Mouse (Mus musculus): ENCODE data around the gene Rab44.
A peak's percentile ranks its signal among the peaks of the same experiment; 100 is the strongest.
"Not testable (repeated sequence)": the region's sequence is repeated elsewhere in the genome, so short reads cannot be mapped to it uniquely, and the experiment has no call there.

Rab44 gene

DNA sequence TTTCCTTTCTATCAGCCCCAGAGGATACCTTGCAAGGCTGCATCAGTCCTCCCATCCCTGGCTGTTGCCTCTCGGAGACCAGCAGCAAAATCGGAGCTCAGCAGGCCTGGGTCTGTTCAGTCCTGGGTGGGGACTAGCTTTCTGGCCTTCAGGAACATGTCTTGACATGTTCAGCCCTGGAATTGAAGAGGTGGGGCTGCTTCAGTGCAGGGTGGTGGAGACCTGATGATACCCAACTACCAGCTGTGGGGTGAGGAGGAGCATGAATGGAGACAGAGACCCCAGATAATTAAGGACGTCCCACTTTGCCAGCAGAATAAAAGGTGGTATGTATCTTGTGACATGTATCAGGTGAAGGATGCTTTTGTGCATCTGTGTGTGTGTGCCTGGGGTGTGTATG, 23.2 kb upstream of the Rab44 start, which contains the start of gene Cdkn1a:
Gene Cdkn1a, plus strand, starts transcription at position 201 of the 400 bp plus-strand sequence.
- no peak for ATAC-seq (ENCODE audit: low TSS enrichment)

DNA sequence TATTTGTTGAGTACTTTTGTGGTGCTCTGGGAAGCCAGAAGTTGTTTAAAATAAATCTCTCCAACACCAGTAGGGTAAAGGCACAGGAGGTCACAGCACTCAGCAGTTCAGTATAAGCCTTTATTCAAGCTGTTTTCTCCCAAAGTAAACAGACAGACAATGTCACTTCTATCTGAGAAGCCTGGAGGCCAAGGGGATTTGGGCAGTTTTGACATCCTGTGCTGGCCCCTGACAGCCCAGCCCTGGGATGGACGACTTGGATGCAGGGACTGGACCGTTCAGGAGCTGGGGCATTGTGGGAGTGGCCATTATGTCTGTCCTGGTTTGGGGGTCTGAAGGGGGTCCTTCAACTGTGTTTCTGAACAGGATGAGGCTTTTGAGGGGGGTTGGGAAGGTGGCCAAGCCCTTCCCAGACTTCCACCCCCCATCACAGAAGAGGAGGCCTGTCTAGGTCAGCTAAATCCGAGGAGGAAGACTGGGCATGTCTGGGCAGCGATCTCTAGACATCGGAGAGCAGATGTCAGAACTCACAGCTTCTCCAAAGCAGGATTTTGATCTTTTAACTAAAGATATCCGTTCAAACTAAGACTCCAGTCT, 22.5 kb upstream of the Rab44 start:
- no peak for ATAC-seq (ENCODE audit: low TSS enrichment)

DNA sequence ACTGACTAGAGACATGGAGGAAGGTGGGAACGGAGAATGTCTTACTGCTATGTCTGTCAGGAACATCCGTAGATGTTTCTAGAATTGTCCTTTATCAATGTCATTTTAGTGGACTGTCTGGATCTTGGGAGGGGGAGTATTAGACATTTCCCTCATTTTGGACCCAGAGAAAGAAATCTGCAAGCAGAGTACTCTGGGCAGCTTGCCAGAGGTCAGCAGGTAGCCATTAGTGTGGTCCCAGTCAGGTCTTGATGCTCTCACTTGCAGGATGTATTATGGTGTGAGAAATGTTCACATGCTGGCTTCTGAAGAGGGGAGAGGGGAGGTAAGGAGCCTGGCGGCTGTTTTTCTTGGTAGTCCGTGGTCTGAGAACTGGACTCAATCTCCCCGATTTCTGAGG, 21.4 kb upstream of the Rab44 start:
- no peak for ATAC-seq (ENCODE audit: low TSS enrichment)

DNA sequence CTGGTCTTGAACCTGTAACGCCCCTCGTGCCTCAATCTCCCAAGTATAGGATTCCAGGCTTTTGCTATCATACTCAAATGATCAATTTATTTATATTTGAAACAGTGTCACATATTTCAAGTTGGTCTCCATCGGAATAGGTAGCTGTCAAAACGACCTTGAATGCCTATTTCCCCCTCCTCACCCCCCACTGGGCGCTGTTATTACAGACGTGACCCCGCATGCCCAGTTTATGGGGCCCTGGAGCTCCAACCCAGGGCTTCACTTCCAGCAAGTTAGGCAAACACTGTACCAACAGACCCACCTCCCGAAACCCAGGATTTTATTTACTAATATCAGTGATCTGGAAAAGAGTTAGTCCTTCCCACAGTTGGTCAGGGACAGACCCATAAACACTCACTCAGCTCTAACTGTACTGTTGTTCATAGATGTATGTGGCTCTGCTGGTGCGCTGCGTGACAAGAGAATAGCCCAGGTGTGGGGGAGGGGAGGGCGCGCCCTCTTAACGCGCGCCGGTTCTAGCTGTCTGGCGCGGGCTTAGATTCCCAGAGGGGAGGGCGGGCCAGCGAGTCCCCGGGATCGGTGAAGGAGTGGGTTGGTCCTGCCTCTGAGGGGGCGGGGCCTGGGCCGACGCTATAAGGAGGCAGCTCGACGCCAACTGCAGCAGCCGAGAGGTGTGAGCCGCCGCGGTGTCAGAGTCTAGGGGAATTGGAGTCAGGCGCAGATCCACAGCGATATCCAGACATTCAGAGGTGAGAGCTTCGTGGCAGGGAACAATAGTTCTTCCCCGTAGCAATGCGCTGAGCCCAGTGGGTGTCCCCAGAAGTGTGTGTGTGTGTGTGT, 20.6 kb upstream of the Rab44 start:
- ATAC-seq (ENCODE audit: low TSS enrichment) = peak; percentile 50

DNA sequence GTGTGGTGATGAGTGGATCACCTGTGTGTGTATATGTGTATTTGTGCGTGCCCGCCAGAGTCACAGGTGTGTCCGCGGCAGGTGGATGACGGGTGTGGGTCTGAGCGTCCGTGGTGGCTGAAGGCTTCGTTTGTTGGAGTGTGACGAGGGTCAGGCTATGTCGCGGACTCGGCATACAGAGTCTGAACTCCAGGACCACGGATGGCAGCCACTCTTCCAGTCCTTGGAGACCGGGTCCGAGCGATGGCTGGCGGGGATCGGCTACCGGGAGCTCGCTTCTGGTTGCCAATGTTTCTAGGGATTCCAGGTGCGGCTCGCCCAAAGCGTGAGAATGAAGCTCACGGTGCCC, 20.0 kb upstream of the Rab44 start:
- no peak for ATAC-seq (ENCODE audit: low TSS enrichment)

DNA sequence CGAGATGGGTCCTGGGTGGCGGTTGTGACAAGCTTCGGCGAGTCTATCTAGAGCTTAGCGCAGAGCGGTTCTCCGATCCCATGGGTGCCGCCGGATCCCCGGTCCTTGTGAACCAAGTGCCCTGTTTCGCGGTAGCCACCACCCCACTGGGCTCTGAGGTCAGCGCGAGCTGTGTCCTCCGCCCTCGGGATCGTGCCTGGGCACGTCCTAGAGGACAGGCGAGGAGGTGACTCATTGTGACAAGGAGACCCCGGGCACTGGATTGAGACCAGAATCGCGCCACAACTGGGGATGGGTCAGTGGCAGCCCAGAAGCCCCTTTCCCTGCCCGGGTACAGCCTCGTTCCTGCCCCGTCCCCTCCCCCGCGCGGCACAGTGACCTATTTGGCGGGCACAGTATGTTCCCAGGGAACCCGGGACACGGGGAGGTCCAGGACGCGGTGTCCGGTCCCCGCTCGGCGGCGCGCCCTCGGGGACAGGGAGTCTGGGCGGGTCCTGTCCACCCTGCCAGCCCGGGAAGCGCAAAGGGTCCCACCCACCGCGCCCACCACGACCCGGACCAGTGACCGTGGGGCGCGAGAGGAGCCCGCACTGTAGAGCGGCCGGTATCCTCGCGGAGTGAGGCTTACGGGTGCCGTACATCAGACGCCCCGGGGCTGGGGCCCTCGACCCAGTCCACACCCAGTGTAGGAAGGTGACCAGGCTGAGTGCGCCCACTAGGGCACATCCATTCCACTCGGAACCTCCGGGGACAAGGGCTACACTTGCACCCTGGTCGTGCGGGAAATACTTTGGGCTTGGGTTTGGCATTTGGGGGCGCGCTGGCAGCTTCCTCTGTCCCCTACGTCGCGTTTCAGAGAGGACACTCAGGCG, 19.4 kb upstream of the Rab44 start:
- ATAC-seq (ENCODE audit: low TSS enrichment) = peak; percentile 14; the same call in 1 of the 2 replicates

DNA sequence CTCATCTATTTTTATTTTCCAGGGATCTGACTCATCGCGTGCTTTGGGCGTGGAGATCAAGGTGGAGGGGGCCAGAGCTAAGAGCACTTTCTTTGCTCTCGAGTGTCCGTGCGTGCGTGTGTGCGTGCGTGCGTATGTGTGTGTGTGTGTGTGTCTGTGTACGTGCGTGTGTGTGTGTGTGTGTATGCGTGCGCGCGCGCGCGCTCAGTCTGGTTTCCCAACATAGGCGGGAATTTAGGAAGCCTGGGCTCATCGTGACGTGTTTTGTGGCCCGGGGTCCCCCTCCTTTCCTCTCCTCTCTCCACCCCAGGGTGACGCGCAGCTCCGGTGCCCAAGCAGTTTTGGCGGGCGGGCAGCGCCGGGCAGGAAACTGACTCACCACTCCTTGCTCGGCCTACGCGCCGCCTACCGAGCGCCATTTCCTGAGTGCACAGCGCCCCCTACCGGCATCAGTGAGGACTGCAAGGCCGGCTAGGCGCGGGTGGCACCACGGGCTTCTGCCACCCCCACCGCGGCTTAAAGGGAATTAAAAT, 18.7 kb upstream of the Rab44 start:
- peak; percentile 91 for ATAC-seq (ENCODE audit: low TSS enrichment)

DNA sequence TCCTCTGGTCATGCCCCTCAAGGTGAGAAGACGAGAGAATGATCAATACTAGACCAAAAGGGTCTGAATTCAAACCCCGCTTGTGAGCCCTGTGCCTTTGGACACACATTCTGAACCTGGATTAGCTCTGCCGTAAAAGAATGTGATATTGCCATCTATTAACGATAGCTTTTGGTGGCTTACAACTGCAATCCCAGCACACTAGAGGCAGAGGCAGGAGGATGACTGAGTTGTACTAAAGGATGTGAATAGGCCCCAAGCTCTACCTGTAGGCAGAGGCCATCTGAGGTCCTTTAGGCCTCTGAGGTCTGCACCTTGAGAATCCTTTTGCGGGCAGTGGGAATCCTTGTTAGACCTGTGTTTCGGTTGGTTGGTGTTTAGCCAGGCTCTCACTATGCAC, 17.7 kb upstream of the Rab44 start:
- ATAC-seq (ENCODE audit: low TSS enrichment) = no peak

DNA sequence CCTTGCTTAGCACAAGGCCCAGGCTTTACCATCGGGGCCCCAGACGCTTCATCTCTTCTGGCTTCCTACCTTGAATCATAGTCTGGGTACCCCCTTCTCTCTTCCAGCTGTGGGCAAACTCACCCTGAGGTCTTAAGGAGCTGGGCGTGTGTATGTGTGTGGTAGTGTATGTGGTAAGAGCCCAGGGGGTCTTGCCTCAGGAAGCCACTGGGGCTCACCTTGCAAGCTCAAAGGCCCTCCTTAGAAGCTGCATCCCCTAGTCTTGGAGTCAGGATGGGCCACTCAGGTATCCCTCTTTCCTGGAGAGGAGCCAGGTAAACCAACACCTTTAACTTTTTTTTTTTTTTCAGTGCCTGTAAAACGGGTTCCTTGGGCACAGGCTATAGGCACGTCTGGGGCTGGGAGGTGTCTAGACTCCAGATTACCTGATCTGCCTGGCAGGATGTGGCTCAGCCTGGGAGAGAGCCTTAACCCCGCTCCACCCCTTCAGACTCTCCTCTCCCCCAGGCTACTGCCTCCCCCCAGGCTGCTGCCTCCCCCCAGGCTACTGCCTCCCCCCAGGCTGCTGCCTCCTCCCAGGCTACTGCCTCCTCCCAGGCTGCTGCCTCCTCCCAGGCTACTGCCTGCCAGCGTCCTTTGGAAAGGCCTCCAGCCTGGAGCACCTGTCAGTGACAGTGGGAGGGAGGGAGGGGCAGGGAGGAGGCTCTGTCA, 16.9 kb upstream of the Rab44 start:
- no peak for ATAC-seq (ENCODE audit: low TSS enrichment)

DNA sequence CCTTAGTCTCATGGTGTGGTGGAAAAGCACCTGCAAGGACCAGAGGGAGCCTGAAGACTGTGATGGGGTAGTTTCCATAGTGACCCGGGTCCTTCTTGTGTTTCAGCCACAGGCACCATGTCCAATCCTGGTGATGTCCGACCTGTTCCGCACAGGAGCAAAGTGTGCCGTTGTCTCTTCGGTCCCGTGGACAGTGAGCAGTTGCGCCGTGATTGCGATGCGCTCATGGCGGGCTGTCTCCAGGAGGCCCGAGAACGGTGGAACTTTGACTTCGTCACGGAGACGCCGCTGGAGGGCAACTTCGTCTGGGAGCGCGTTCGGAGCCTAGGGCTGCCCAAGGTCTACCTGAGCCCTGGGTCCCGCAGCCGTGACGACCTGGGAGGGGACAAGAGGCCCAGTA, 15.7 kb upstream of the Rab44 start:
- ATAC-seq (ENCODE audit: low TSS enrichment) = no peak

DNA sequence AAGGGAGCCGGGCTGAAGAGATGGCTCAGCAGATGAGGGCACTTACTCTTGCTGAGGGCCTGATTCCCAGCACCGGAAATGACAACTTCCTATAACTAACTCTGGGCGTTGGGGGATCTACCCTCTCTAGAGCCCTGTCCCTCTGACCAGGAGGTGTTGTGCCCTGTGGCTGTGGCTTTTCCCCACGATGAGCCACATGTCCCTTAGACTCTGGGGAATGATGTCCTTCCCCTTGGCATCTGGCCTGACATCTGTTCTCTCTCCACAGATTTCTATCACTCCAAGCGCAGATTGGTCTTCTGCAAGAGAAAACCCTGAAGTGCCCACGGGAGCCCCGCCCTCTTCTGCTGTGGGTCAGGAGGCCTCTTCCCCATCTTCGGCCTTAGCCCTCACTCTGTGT, 14.9 kb upstream of the Rab44 start:
- ATAC-seq (ENCODE audit: low TSS enrichment) = no peak

DNA sequence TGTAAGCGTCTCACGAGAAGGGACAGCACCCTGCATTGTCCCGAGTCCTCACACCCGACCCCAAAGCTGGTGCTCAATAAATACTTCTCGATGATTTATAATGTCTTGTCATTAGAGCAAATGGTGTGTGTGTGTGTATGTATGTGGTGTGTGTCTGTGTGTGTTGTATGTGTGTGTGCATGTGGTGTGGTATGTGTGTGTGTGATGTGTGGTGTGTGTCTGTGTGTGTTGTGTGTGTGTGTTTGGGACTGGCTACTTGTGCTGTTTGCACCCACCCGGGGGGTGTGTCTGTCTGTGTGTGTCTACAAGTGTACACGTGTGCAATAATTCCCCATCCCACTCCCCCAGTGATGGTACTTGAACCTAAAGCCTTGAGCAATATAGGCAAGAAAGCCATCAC, 13.3 kb upstream of the Rab44 start:
- ATAC-seq (ENCODE audit: low TSS enrichment) = no peak

DNA sequence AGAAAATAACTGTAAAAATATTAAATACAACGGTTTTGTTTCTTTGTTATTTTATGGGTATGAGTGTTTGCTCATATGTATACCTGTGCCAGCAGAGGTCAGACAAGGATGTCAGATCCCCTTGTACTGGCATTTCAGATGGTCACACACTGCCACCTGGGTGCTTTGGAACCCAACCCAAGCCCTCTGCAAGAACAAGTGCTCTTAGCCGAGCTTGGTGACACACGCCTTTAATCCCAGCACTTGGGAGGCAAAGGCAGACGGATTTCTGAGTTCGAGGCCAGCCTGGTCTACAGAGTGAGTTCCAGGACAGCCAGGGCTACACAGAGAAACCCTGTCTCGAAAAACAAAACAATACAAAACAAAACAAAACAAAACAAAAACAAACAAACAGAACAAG, 3.6 kb upstream of the Rab44 start:
- not testable (repeated sequence) for ATAC-seq (ENCODE audit: low TSS enrichment)

DNA sequence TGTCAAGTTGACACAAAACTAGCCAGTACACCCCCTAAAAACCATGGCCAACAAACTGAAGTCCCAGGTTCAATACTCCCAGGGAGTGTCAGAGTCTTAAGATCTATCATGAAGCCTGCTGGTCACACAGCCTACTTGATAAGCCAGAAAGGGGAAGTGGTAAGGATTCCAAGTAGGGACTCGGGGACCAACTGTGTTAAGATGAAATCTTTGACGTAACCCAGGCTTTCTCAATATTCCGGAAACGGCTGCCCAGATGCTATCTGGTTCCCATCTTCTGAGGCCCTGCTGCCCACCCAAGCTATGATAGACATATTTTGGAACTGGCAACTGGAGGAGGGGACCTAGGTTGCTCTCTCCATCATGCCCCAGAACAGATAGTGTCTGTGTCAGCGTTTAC, 2.6 kb upstream of the Rab44 start:
- no peak for ATAC-seq (ENCODE audit: low TSS enrichment)

DNA sequence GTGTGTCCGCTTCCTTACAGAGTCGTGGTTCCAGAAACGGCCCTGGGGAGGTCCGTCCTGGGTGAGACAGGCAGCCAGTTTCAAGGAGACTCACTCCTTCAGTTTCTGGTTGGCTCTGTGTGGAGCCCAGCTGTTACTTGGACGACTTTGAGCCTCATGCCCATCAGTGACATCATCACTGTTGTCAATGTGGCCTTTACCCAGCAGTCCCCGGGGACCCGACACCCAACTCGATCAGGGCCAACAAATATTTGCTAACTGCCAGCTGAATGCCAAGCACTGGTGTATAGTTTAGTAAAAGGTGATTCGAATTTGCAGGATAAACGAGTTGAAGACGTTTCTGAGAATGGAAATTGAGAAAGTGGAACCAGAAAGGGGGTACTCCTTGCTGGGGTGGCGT, 2.1 kb downstream of the Rab44 start:
- ATAC-seq (ENCODE audit: low TSS enrichment) = no peak

DNA sequence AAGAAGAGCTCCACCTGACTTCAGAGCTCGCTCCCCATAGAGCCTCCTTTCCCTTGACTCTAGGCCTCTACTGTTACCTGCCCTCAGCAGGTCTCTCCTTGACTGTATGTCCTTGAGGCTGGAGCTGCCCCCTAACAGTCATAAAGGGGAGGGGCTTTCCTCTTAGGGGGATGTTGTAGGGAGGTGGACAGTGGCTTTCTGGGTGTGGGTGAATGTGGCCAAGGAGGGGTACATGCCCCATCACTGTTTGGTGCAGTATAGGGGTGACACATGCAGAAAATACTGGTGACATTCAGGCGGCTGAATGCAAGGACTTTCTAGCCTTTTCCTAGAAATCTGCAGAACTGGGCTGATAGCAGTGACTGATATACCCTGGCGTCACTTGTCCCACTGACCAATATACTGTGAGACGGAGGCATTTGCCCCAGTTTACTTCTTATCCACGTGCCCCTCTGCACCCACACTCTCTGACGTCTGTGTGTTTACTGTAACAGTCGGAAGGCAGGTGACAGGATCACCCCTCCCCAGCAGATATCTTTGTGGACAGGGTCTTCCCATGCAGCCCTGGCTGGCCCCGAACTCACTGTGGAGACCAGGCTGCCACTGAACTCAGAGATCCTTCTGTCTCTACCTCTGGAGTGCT, 3.2 kb downstream of the Rab44 start:
- ATAC-seq (ENCODE audit: low TSS enrichment) = no peak

DNA sequence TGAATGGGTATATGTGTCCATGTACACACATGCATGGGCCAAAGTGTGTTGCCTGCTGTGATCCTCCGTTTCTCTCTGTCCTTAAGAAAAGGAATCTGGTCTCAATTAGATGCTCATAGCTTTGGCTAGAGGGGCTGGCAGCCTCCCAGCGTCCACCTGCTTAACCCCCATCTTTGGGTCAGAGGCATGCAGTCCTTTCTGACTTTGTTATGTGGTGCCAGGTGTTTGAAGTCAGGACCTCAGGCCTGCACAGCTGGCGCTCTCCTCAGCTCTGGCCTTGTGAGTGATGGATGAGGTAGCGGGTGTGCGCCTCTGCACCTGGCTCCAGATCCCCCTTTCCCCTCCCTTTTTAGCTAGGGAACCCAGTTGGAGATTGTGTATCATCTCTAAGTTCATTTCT, 4.1 kb downstream of the Rab44 start:
- no peak for ATAC-seq (ENCODE audit: low TSS enrichment)

DNA sequence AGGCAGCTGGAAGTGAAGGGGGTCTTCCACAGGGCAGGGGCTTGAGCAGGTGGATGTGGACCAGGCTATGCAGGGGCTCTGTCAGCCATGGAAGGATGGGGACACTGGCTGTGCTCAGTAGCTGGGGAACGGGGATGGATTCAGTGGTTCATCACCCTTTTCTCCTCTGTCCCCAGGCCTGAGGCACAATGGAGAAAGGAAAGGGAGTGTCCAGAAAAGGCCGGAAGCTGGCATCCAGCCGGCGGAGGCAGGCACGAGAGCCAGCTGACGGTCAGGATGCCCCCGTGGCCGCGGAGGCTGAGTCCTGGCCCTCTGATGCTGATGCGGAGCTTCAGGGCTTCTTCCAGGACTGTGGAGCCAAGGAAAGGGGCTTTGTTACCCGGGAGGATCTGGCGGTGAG, 6.7 kb downstream of the Rab44 start:
- ATAC-seq (ENCODE audit: low TSS enrichment) = no peak

DNA sequence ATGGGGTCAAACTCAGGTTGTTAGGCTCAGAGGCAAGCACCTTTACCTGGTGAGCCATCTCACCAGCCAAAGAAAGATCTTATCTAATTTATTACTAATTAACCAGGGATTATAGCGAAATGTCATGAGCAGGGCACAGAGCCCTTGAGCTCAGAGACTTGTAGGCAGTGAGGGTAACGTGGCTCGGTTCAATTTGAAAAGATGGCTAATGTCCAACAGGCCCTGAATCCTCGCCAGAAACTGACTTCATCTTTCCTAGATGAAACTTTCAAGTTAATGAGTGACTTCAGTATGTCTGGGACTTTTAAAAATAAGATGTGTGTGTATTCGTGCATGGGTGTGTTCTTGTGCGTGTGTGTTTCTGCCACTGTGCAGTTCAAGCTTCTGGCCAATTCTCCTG, 8.9 kb downstream of the Rab44 start:
- ATAC-seq (ENCODE audit: low TSS enrichment) = no peak

DNA sequence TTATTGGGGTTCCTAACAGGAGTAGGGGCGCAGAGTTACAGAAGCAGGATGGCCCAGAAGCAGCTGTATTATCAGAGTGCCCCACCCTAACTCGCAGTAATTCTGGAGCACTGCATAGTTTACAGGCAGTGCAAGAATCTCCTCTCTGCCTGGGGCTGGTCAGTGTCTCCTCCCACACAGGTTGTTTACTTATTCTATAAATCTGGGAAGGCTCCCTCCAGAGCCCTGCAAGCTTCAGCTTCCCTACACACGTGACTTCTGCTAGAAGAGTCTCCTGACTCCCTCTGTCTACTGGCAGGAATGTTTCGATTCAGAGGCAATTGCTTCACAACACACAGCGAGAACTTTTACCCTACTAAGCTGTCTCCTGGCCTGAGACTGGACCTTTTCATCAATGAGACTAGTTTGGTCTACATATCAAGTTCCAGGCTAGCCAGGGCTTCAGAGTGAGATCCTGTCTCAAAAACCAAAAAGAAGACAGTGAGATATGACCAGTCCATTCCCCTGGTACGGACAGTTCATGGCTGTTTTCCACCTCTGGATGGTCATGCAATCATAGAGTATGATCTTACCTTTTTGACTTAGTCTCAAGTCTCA, 9.7 kb downstream of the Rab44 start:
- ATAC-seq (ENCODE audit: low TSS enrichment) = no peak

DNA sequence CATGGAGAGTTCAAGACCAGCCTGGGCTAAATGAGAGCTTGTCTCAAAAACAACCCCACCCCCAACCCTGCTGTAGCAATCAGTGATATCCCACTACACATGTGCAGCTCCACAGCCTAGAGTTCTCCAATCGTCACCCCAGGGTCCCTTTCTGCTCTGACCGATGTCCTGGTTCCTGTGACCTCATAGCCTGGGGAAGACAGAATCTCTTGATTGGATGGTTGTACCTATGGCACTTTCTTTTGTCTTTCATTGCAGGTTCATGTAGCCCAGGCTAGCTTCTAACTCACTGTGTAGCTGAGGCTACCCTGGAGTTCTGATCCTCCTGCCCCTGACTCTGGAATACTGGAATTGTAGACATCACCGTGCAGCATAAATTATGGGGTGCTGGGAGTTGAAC, 12.6 kb downstream of the Rab44 start:
- ATAC-seq (ENCODE audit: low TSS enrichment) = no peak
